Mouse (Mus musculus) midbrain, embryonic 12.5 days (tissue): ENCODE measurements around the gene Coq10a. TPM values are rescaled to one million over a fixed set of nuclear protein-coding genes. Genes with fewer than 3 reads are reported as not detected.

Source experiments
- ATAC-seq: fragments of 200-750 bp; cut with Nextera tagmentation; 2 replicates; pipeline ENCODE4 v1.8.0; 2017; ENCODE audit warnings: low read depth, moderate TSS enrichment, moderate library complexity; ENCODE audit not compliant: low FRiP score
- H3K27ac ChIP-seq: fragments of 300-500 bp; sonication (generic); replicated peaks from 2 replicates; pipeline ENCODE4 v1.5.1; 2016; ENCODE audit warnings: mild to moderate bottlenecking
- H3K27me3 ChIP-seq: fragments of 300-500 bp; sonication (generic); 2 replicates; pipeline ENCODE4 v1.6.1; 2016; ENCODE audit warnings: mild to moderate bottlenecking
- H3K36me3 ChIP-seq: fragments of 300-500 bp; sonication (generic); 2 replicates; pipeline ENCODE4 v1.6.1; 2016
- H3K4me1 ChIP-seq: fragments of 300-500 bp; sonication (generic); 2 replicates; pipeline ENCODE4 v1.6.1; 2016
- H3K4me2 ChIP-seq: fragments of 300-500 bp; sonication (generic); replicated peaks from 2 replicates; pipeline ENCODE4 v1.6.1; 2016; ENCODE audit warnings: mild to moderate bottlenecking, moderate library complexity
- H3K4me3 ChIP-seq: fragments of 300-500 bp; sonication (generic); 2 replicates; pipeline ENCODE4 v1.5.1; 2016; ENCODE audit warnings: mild to moderate bottlenecking
- H3K9ac ChIP-seq: fragments of 300-500 bp; sonication (generic); replicated peaks from 2 replicates; pipeline ENCODE4 v1.6.1; 2016; ENCODE audit warnings: mild to moderate bottlenecking, moderate library complexity
- H3K9me3 ChIP-seq: fragments of 300-500 bp; sonication (generic); 2 replicates; pipeline ENCODE4 v1.6.1; 2016; ENCODE audit warnings: mild to moderate bottlenecking
- WGBS: fragments of 180-500 bp; shearing (Covaris S2); methylation state at CpG from one replicate; pipeline ENCODE4 v1.1.7; 2016; 5-methylcytosine and 5-hydroxymethylcytosine counted together
- polyA plus RNA-seq: library from polyadenylated mRNA; unstranded; fragments of >200 nt; fragmentation: Nextera tagmentation; extraction: Ambion mirVana; gene quantifications from 2 replicates; pipeline ENCODE4 v1.2.1, GENCODE M21; 2016

Coq10a gene
- polyA plus RNA-seq, 1 experiment from 2014 or later: 28.6 TPM

DNA sequence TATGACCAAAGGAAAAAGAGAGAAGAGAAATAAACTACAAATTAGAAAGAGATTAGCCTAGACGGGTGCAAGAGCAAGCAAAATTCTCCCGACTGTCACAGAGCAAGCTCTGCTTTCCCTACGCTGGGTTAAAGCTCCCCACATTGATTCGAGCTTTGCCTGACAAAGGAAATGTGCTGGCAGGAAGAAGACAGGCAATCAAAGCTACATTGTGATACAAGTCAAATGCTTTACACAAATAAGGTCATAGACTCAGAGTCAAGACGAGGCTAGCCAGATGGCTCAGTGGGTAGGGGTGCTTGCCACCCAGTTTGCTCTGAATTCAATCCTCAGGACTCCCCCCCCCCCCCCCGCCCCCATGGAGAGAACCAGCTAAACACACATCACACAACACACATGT lies 1.2 kb upstream of the Coq10a start:
- H3K36me3 ChIP-seq: peaks cover 7% of the 10 kb centered on the region
- 66% methylated on average over 5 of the region's 6 CpGs for WGBS
- H3K4me1 ChIP-seq: peaks cover 17% of the 10 kb centered on the region
- H3K4me2 ChIP-seq: no peak overlapping the region
- H3K27me3 ChIP-seq: no peaks in the 10 kb centered on the region
- ATAC-seq: no peak
- H3K9me3 ChIP-seq: peaks cover 4% of the 10 kb centered on the region; the same call in 1 of the 2 replicates
- H3K4me3 ChIP-seq: no peak overlapping the region
- H3K9ac ChIP-seq: no peak overlapping the region
- H3K27ac ChIP-seq: no peak overlapping the region

DNA sequence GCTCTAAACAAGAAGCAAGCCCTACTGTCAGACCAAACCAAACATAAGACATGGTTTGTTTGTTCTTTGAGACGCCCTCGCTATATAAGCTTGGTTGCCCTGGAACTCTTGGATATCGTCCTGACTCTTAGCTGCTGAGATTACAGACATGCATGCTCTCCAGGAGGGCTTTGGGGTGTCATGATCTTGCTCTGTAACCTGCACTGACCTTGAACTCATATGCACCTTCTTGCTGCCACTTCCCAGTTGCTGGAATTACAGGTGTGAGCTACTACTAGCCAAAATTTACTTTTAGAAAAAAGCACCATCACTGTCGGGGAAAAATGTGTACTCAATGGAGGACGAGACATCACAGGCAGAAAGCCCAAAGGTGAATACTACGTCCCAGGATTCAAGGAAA lies 802 bp upstream of the Coq10a start:
- Histone ChIP-seq H3K4me3 (peak overlapping the region; percentile 72), H3K4me2 (peak overlapping the region; percentile 92), H3K27ac (peak overlapping the region; percentile 97), H3K9ac (peak overlapping the region; percentile 76), H3K36me3 (peaks cover 10% of the 10 kb centered on the region), H3K27me3 (no peaks in the 10 kb centered on the region), H3K4me1 (peaks cover 17% of the 10 kb centered on the region), H3K9me3 (peaks cover 4% of the 10 kb centered on the region; the same call in 1 of the 2 replicates)
- ATAC-seq: no peak
- WGBS: 80% methylated on average over 6 of the region's 6 CpGs

DNA sequence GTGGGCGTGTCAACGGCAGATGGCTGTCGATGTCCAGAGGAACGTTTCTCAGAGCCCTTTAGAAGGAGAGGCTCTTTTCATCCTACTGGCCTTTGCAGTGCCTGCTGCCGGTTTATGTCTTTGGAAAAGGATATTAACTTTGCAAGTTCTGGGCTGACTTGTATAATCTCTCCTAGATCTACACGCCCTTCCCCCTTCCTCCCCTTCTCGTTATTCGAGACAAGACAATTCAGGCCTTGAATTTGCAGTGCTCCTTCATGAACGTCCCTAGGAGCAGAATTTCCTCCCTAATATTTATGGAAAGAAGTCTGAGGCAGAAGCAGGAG lies 384 bp upstream of the Coq10a start:
- Histone ChIP-seq H3K4me3 (peak overlapping the region; percentile 72), H3K27ac (peak overlapping the region; percentile 97), H3K4me2 (peak overlapping the region; percentile 92), H3K27me3 (no peaks in the 10 kb centered on the region), H3K9me3 (peaks cover 1% of the 10 kb centered on the region; the same call in 1 of the 2 replicates), H3K36me3 (peaks cover 14% of the 10 kb centered on the region), H3K4me1 (peaks cover 17% of the 10 kb centered on the region), H3K9ac (peak overlapping the region; percentile 76)
- WGBS: 5% methylated on average over 9 of the region's 9 CpGs
- no peak for ATAC-seq

DNA sequence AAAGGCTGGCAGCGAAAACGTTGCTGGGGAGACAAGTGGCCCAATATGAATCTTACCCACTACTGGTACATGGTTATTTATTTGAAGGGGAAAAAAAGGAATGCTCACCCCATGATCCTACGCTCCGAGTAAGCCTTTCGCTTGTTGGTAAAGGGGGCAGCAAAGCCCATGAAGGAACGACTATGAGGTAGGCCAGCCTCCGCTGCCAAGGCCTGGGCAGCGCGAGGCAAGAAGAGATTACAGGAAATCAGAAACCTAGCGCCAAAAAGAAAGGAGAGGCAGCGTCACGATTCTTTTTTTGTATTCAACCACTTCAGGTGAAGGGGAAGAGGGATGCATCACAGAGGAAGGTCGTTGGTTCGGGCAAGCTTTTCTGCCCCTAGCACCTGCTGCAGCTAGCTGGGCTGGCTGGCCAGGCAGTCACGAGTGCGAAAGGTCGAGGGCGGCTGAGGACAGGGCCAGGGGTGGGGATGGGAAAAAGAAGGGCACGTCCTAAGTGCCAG lies 847 bp downstream of the Coq10a start:
- Histone ChIP-seq H3K4me1 (peaks cover 17% of the 10 kb centered on the region), H3K9me3 (no peaks in the 10 kb centered on the region), H3K4me2 (peak overlapping the region; percentile 92), H3K9ac (peak overlapping the region; percentile 76), H3K27me3 (no peaks in the 10 kb centered on the region), H3K4me3 (peak overlapping the region; percentile 72), H3K36me3 (peaks cover 24% of the 10 kb centered on the region), H3K27ac (peak overlapping the region; percentile 97)
- WGBS: 14% methylated on average over 19 of the region's 19 CpGs
- no peak for ATAC-seq

DNA sequence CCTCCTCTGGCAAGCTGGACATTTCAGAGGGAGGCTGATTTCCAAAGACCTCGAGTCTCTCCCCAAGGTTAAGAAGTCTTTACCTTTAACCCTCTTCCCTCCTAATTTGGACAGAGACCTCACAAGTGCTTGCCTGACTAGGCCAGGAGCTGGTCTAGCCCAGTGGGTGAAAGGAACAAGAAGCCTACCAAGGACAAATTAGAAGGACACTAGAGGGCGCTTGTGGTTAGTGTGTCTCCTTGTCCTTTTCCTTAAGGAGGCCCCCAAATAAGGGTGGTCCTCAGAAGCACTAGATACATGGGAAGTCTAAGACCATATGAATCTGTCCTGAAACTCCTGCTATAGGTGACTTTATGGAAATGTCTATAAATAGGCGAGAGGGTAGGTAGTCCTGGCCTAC lies 6.2 kb downstream of the Coq10a start:
- no peak for ATAC-seq
- Histone ChIP-seq H3K9me3 (no peaks in the 10 kb centered on the region), H3K4me1 (peaks cover 3% of the 10 kb centered on the region; the same call in 1 of the 2 replicates), H3K9ac (no peak overlapping the region), H3K4me3 (no peak overlapping the region), H3K27ac (no peak overlapping the region), H3K27me3 (no peaks in the 10 kb centered on the region), H3K4me2 (no peak overlapping the region), H3K36me3 (peaks cover 75% of the 10 kb centered on the region)
- WGBS: 47% methylated on average over 3 of the region's 3 CpGs

DNA sequence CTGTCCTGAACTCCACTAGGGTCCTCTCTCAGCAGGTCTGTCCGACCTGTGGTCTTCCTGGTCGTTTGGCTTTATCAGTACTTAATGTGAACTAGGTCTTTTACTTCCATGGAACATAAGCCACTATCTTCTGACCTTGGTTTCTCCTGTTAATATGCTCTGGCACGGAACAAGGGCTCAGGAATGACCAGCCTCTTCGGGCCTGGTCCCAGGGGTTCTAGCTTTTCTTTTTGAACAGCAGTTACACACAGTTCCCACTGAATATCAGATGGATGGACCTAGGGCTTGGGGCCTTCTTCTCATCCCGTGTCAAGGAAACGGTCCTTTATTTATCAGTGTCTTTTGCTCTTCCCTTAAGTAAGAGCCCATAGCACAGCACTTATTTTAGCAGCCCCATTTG lies 7.0 kb downstream of the Coq10a start:
- H3K27ac ChIP-seq: no peak overlapping the region
- no peaks in the 10 kb centered on the region for H3K4me1 ChIP-seq
- ATAC-seq: no peak
- H3K36me3 ChIP-seq: peaks cover 81% of the 10 kb centered on the region
- 92% methylated on average over 6 of the region's 6 CpGs for WGBS
- no peaks in the 10 kb centered on the region for H3K9me3 ChIP-seq
- H3K4me3 ChIP-seq: no peak overlapping the region
- H3K9ac ChIP-seq: no peak overlapping the region
- no peaks in the 10 kb centered on the region for H3K27me3 ChIP-seq
- no peak overlapping the region for H3K4me2 ChIP-seq

DNA sequence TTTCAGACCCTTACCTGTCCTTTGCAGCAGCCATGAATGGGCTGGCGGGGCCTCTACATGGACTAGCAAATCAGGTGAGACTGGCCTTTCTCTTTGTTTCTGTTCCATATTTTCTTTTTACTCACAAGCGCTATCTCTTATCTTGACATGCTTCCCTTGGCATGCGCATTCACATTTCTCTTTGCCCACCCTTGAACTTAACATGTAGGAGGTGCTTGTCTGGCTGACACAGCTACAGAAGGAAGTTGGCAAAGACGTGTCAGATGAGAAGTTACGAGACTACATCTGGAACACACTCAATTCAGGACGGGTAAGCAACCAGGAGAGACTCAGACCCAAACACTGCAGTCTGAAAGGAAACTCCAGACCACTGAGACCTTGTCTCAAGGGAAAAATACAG lies 9.6 kb downstream of the Coq10a start:
- Histone ChIP-seq H3K4me1 (no peaks in the 10 kb centered on the region), H3K9ac (no peak overlapping the region), H3K27me3 (no peaks in the 10 kb centered on the region), H3K27ac (no peak overlapping the region), H3K9me3 (no peaks in the 10 kb centered on the region), H3K36me3 (peaks cover 85% of the 10 kb centered on the region), H3K4me2 (no peak overlapping the region), H3K4me3 (no peak overlapping the region)
- ATAC-seq: no peak
- 93% methylated on average over 6 of the region's 6 CpGs for WGBS

DNA sequence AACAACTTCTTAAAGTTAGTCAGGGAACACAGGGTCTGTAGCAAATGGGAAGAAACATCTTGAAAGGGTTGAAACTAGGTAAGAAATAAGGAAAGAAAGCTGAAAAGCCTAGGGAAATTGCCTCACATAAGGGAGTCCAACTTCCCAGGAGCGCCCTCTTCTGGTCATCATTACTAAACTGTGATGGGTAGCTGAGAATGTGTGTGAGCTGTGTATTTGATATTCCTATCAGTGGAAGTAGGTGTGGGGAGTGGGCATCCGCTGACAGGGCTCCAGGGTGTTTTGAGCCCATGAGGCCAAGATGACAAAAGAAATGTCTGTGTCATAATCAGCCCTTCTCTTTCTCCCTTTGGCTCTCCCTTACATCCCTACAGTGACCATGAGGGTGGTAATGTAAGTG lies 10.0 kb downstream of the Coq10a start:
- 55% methylated on average over 2 of the region's 2 CpGs for WGBS
- no peak overlapping the region for H3K27ac ChIP-seq
- ATAC-seq: no peak
- H3K4me2 ChIP-seq: no peak overlapping the region
- peaks cover 87% of the 10 kb centered on the region for H3K36me3 ChIP-seq
- H3K9me3 ChIP-seq: no peaks in the 10 kb centered on the region
- no peaks in the 10 kb centered on the region for H3K4me1 ChIP-seq
- no peak overlapping the region for H3K9ac ChIP-seq
- H3K4me3 ChIP-seq: no peak overlapping the region
- no peaks in the 10 kb centered on the region for H3K27me3 ChIP-seq

DNA sequence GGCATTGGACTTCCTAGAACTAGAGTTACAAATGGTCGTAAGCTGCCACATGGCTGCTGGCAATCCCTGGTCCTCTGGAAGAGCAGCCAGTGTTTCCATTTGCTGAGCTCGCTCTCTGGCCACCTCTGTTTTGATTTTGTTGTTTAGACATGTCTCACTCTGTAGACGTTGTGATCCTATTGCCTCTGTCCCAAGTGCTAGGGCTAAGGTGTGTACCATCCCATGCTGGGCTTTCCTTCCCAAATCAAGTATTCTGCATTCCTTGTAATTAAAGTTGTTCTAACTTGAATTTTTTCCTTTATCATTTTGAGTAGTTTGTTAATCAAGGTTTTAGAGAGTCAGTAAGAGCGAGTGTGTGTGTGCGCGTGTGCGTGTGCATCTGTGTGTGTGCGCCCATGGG lies 21.3 kb downstream of the Coq10a start:
- Histone ChIP-seq H3K4me3 (no peak overlapping the region), H3K4me1 (no peaks in the 10 kb centered on the region), H3K9ac (no peak overlapping the region), H3K9me3 (no peaks in the 10 kb centered on the region), H3K27ac (no peak overlapping the region), H3K27me3 (no peaks in the 10 kb centered on the region), H3K36me3 (peaks cover 30% of the 10 kb centered on the region), H3K4me2 (no peak overlapping the region)
- ATAC-seq: no peak
- 94% methylated on average over 8 of the region's 8 CpGs for WGBS

DNA sequence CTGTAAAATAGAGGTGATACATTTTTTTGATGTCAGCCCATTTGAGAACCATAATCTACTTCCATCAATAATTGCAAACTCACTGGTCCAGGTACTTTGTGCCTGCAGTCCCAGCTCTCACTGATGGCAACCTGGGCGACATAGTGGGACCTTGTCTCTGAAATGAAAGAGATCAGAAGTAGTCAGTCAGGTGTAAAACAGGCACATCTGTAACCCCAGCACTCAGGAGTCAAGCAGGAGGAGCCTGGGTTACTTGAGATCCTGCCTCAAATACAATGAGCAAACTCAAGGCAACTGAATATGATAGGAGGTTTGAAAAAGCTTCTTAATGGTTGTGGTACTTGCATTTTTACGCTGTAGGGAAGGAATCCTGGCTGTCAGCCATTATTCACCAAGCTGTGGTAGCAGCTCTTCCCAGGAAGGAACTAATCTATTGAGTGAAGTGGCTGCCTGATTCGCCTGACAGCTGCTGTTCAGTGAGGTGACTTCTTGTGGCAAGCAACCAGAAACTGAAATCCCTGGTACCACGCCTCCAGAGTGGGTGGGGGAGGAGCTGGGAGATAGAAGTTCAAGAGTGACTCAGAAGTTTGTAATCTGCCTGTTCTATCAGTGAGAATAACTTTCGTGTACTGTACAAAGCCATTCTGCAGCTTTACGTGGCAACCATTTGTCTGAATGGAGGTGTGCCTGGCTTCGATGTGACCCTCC lies 24.1 kb downstream of the Coq10a start:
- peak overlapping the region; percentile 56; the same call in 1 of the 2 replicates for H3K27ac ChIP-seq
- no peaks in the 10 kb centered on the region for H3K27me3 ChIP-seq
- peaks cover 8% of the 10 kb centered on the region for H3K36me3 ChIP-seq
- no peak overlapping the region for H3K4me3 ChIP-seq
- WGBS: 65% methylated on average over 7 of the region's 7 CpGs
- H3K4me1 ChIP-seq: no peaks in the 10 kb centered on the region
- no peak overlapping the region for H3K9ac ChIP-seq
- H3K9me3 ChIP-seq: no peaks in the 10 kb centered on the region
- no peak for ATAC-seq
- H3K4me2 ChIP-seq: no peak overlapping the region

DNA sequence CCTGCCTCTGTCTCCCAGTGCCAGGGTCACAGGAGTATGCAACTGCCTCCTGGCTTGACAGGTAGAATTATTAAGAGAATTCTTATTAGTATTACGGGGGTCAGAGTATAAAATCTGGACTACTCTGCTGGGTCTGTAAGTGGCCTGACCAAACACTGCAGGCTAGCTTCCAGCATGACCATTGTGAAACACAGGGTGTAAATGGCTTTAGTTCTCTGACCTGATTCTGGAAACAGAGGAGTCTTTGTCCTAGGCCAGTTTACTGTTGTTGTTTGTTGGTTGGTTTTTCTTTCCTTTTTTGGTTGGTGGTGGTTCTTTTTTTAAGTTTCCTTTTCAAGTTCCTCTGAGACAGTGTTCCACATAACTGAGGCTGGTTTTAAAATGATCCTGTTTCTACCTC lies 25.4 kb downstream of the Coq10a start:
- Histone ChIP-seq H3K4me3 (no peak overlapping the region), H3K9me3 (no peaks in the 10 kb centered on the region), H3K27ac (no peak overlapping the region), H3K4me1 (peaks cover 11% of the 10 kb centered on the region), H3K4me2 (no peak overlapping the region), H3K27me3 (no peaks in the 10 kb centered on the region), H3K9ac (no peak overlapping the region), H3K36me3 (peaks cover 5% of the 10 kb centered on the region)
- no peak for ATAC-seq
- WGBS: 93% methylated on average over 1 of the region's 1 CpGs

DNA sequence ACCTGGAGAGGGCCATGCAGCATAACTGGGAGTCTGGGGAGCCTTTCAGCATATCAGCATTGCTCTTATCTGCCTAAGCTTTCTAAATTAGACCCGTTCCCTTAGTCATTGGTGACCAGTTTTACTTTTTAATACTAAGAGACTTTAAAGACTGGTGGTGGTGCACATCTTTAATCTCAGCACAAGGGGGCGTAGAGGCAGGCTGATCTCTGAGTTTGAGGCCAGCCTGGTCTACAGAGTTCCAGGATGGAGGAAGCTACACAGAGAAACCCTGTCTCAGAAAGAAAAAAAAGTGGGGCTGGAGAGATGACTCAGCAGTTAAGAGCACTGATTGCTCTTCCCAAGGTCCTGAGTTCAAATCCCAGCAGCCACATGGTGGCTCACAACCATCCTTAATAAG lies 28.5 kb downstream of the Coq10a start:
- no peaks in the 10 kb centered on the region for H3K9me3 ChIP-seq
- 80% methylated on average over 2 of the region's 2 CpGs for WGBS
- no peak overlapping the region for H3K4me2 ChIP-seq
- H3K36me3 ChIP-seq: peaks cover 5% of the 10 kb centered on the region
- no peak overlapping the region for H3K9ac ChIP-seq
- H3K4me3 ChIP-seq: no peak overlapping the region
- H3K27ac ChIP-seq: no peak overlapping the region
- H3K4me1 ChIP-seq: peaks cover 19% of the 10 kb centered on the region
- H3K27me3 ChIP-seq: no peaks in the 10 kb centered on the region
- no peak for ATAC-seq

DNA sequence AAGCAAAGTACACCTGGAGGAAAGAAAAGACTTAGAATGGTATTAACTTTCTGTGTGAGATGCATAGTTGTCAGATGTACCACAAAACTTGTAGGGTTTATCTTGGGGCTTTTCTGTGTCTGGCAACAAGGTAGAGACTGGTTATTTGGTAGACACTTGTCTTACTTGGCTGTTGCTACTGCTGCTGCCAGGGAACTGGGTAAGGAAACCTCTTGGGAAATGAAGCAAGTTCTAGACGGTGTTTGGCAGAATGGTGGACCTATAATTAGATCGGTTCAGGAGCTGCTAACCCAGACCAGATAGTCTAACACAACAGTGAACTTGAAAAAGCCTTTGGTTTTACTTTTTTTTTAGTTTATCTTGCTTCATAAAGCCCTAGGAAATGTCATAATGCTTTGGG lies 29.8 kb downstream of the Coq10a start:
- peaks cover 19% of the 10 kb centered on the region for H3K4me1 ChIP-seq
- 80% methylated on average over 2 of the region's 2 CpGs for WGBS
- H3K27ac ChIP-seq: no peak overlapping the region
- no peaks in the 10 kb centered on the region for H3K9me3 ChIP-seq
- peak overlapping the region; percentile 90 for H3K4me3 ChIP-seq
- peaks cover 5% of the 10 kb centered on the region for H3K36me3 ChIP-seq
- ATAC-seq: no peak
- peak overlapping the region; percentile 90; the same call in 1 of the 2 replicates for H3K9ac ChIP-seq
- peak overlapping the region; percentile 91 for H3K4me2 ChIP-seq
- H3K27me3 ChIP-seq: no peaks in the 10 kb centered on the region
